Mouse (Mus musculus) liver, embryonic 11.5 days (tissue): ENCODE data around the gene Neurl4. TPM values are rescaled to one million over a fixed set of nuclear protein-coding genes. Genes with fewer than 3 reads are reported as not detected.
"Not testable (repeated sequence)": the region's sequence is repeated elsewhere in the genome, so short reads cannot be mapped to it uniquely, and the experiment has no call there.

Source experiments
- ATAC-seq: fragments of 200-750 bp; cut with Nextera tagmentation; replicated peaks from 2 replicates; pipeline ENCODE4 v1.8.0; 2017; ENCODE audit warnings: moderate number of reproducible peaks, mild to moderate bottlenecking, moderate TSS enrichment, moderate library complexity; ENCODE audit not compliant: low FRiP score
- DNase-seq: peaks from one replicate; pipeline ENCODE4 v3.0.0-alpha.2; 2017; ENCODE audit warnings: low spot score
- H3K27ac ChIP-seq: fragments of 300-500 bp; sonication (generic); 2 replicates; pipeline ENCODE4 v1.5.1; 2014; ENCODE audit warnings: mild to moderate bottlenecking, low read depth, low read length, control low read depth
- H3K27me3 ChIP-seq: fragments of 300-500 bp; sonication (generic); replicated peaks from 2 replicates; pipeline ENCODE4 v1.6.1; 2014; ENCODE audit warnings: low read length, mixed read lengths; ENCODE audit not compliant: control insufficient read depth, insufficient read depth
- H3K36me3 ChIP-seq: fragments of 300-500 bp; sonication (generic); 2 replicates; pipeline ENCODE4 v1.6.1; 2014; ENCODE audit warnings: mild to moderate bottlenecking, low read length, moderate library complexity, mixed read lengths; ENCODE audit not compliant: control insufficient read depth, insufficient read depth
- H3K4me1 ChIP-seq: fragments of 300-500 bp; sonication (generic); replicated peaks from 2 replicates; pipeline ENCODE4 v1.6.1; 2014; ENCODE audit warnings: low read length, mixed read lengths; ENCODE audit not compliant: control insufficient read depth, insufficient read depth
- H3K4me2 ChIP-seq: fragments of 300-500 bp; sonication (generic); 2 replicates; pipeline ENCODE4 v1.6.1; 2014; ENCODE audit warnings: mild to moderate bottlenecking, control low read depth, moderate library complexity
- H3K4me3 ChIP-seq: fragments of 300-500 bp; sonication (generic); 2 replicates; pipeline ENCODE4 v1.5.1; 2014; ENCODE audit warnings: low read depth, low read length, control low read depth
- H3K9ac ChIP-seq: fragments of 300-500 bp; sonication (generic); 2 replicates; pipeline ENCODE4 v1.6.1; 2014; ENCODE audit warnings: low read depth, low read length, control low read depth
- H3K9me3 ChIP-seq: fragments of 300-500 bp; sonication (generic); 2 replicates; pipeline ENCODE4 v1.6.1; 2016; ENCODE audit warnings: low read length, inconsistent platforms, mixed read lengths; ENCODE audit not compliant: control insufficient read depth
- WGBS: fragments of 180-500 bp; shearing (Covaris S2); extraction: QIAGEN DNeasy Blood & Tissue Kit; methylation state at CpG from one replicate; pipeline ENCODE4 v1.1.7; 2014; 5-methylcytosine and 5-hydroxymethylcytosine counted together
- polyA plus RNA-seq: library from polyadenylated mRNA; unstranded; fragments of >200 nt; fragmentation: Nextera tagmentation; extraction: Ambion mirVana; gene quantifications from 2 replicates; pipeline ENCODE4 v1.2.1, GENCODE M21; 2014

Gene Neurl4
- polyA plus RNA-seq, 1 experiment from 2014 or later: 10.5 TPM

DNA sequence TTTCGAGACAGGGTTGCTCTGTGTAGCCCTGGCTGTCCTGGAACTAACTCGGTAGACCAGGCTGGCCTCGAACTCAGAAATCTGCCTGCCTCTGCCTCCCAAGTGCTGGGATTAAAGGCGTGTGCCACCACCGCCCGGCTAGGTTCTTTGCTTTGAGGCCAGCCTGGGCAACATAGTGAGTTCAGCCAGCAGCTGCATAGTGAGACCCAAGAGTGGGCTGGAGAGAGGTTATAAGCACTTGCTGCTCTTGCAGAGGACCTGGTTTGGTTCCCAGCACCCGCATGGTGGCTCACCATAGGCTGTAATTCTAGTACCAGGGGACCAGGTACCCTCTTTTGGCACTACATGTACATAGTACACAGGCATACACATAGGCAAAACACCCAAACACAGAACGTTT, 29.3 kb downstream of the Neurl4 start:
- H3K36me3 ChIP-seq, ATAC-seq, H3K4me1 ChIP-seq, H3K4me2 ChIP-seq, H3K4me3 ChIP-seq, H3K9ac ChIP-seq, H3K27me3 ChIP-seq, H3K27ac ChIP-seq, DNase-seq, H3K9me3 ChIP-seq: not testable (repeated sequence)
- WGBS: 82% methylated on average over 8 of the region's 8 CpGs

DNA sequence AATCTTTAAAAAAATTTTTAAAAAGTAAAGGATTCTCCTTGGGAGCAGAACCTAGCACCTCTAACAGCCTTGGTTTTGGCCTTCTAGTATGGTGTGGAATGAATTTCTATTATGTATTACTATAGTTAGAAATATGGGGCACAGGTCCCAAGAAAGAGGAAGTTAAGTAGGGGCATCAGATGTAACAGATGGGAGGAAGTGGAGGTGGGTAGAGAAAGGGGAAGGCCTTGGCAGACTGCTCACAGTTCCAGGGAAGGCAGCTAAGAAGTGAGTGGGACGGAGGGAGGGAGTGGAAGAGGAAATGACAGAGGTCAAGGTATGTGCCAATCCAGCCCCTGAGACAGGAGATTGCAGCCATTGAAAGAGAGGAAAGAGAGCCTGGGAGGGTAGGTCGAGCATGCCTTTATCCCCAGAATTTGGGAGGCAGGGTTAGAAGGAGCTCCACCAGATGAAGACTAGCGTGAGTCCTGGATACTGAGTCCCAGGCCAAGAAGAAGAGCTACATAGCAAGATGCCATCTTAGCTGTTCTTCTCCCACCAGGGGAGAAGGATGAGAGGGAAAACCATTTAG, 30.2 kb downstream of the Neurl4 start:
- no peak for ATAC-seq
- Histone ChIP-seq H3K4me1 (peaks cover 14% of the 10 kb centered on the region), H3K4me3 (no peak overlapping the region), H3K4me2 (no peak overlapping the region), H3K36me3 (no peaks in the 10 kb centered on the region), H3K9me3 (no peaks in the 10 kb centered on the region), H3K27me3 (peaks cover 16% of the 10 kb centered on the region), H3K9ac (no peak overlapping the region), H3K27ac (no peak overlapping the region)
- WGBS: 48% methylated on average over 3 of the region's 3 CpGs
- no peak for DNase-seq

DNA sequence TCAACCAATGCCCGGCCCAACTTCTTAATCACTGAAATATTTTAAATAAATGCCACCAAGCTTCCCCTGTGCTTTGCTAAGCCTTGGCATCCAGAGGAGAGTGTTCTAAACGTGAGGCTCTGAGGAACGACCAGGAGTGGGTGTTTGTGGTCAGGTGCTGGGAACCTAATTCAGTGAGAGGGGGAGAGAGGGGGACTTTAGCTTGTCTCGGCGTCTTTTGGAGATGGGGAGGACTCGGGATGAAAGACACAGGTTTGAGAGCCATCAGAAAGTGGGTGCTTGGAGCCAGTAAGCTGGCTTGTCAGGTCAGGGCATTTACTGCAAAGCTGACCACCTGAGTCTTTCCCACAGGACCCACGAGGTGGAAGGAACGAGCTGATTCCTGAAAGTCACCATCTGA, 30.9 kb downstream of the Neurl4 start:
- Histone ChIP-seq H3K4me3 (no peak overlapping the region), H3K4me2 (no peak overlapping the region), H3K36me3 (no peaks in the 10 kb centered on the region), H3K27me3 (peaks cover 23% of the 10 kb centered on the region), H3K9me3 (no peaks in the 10 kb centered on the region), H3K27ac (no peak overlapping the region), H3K4me1 (peaks cover 19% of the 10 kb centered on the region), H3K9ac (no peak overlapping the region)
- 57% methylated on average over 8 of the region's 8 CpGs for WGBS
- DNase-seq: no peak
- no peak for ATAC-seq

DNA sequence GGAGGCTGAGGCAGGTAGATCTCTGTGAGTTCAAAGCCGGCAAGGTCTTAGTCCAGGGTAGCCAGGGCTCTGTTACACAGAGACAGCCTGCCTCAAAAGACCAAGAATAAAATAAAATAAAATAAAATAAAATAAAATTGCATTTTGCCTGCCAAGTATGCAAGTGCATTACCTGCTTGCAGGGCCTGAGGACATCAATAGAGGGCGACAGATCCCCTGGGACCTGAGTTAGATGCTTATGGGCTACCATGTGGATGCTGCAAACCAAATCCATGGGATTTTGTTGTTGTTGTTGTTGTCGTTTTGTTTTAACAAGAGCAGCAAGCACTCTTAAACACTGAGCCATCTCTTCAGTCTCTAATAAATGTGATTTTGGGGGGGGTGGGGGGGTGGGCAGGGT, 31.4 kb downstream of the Neurl4 start:
- H3K9me3 ChIP-seq: no peaks in the 10 kb centered on the region
- H3K27me3 ChIP-seq: peaks cover 28% of the 10 kb centered on the region
- no peak overlapping the region for H3K4me2 ChIP-seq
- peaks cover 19% of the 10 kb centered on the region for H3K4me1 ChIP-seq
- no peaks in the 10 kb centered on the region for H3K36me3 ChIP-seq
- WGBS: 36% methylated on average over 3 of the region's 3 CpGs
- ATAC-seq (no peak), DNase-seq (no peak)
- H3K27ac ChIP-seq: no peak overlapping the region
- no peak overlapping the region for H3K9ac ChIP-seq
- H3K4me3 ChIP-seq: no peak overlapping the region

DNA sequence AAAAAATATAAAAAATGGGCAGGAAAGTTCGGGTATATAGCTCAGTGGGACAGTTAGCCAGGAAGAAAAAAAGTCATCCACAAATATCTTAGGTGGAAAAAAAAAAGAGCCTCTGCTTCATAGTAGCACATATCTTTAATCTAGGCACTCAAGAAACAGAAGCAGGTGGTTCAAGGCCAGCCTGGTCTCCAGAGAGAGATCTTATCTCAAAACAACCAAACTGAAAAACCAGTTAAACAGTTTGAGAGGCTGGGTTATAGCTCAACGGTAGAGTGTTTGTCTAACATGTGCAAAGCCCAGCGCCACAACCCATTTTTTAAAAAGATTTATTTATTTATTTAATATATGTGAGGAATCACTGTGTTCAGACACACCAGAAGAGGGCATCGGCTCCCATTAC, 32.2 kb downstream of the Neurl4 start:
- H3K4me1 ChIP-seq: peaks cover 19% of the 10 kb centered on the region
- 60% methylated on average over 4 of the region's 4 CpGs for WGBS
- H3K9ac ChIP-seq: no peak overlapping the region
- no peak overlapping the region for H3K4me3 ChIP-seq
- H3K9me3 ChIP-seq: no peaks in the 10 kb centered on the region
- no peaks in the 10 kb centered on the region for H3K36me3 ChIP-seq
- no peak overlapping the region for H3K4me2 ChIP-seq
- ATAC-seq (no peak), DNase-seq (no peak)
- H3K27ac ChIP-seq: no peak overlapping the region
- peaks cover 36% of the 10 kb centered on the region for H3K27me3 ChIP-seq

DNA sequence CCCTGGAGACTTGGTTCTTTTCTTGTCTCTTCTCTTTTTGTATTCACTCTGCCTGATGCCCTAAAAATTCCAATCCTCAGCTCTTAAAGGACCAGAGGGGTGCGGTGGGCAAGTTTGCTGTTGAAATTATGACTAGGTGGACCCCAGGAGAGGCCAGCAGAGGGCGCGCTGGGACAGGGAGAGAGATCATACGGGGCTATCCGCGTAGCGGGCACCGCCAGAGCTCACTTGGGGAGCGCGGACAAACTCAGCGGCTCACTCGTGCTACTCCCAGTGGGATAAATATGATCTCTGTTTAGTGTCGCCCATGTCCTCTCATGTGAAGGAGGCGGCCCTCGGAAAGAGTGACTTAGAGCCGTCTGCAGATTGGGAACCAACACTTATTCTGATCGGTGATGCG, 33.3 kb downstream of the Neurl4 start:
- Histone ChIP-seq H3K36me3 (no peaks in the 10 kb centered on the region), H3K27ac (no peak overlapping the region), H3K4me1 (peaks cover 19% of the 10 kb centered on the region), H3K9ac (no peak overlapping the region), H3K4me3 (peak overlapping the region; percentile 7; the same call in 1 of the 2 replicates), H3K9me3 (no peaks in the 10 kb centered on the region), H3K27me3 (peaks cover 47% of the 10 kb centered on the region), H3K4me2 (peak overlapping the region; percentile 90)
- ATAC-seq (no peak; the same call in 1 of the 2 replicates), DNase-seq (peak; percentile 94)
- WGBS: 2% methylated on average over 18 of the region's 18 CpGs

DNA sequence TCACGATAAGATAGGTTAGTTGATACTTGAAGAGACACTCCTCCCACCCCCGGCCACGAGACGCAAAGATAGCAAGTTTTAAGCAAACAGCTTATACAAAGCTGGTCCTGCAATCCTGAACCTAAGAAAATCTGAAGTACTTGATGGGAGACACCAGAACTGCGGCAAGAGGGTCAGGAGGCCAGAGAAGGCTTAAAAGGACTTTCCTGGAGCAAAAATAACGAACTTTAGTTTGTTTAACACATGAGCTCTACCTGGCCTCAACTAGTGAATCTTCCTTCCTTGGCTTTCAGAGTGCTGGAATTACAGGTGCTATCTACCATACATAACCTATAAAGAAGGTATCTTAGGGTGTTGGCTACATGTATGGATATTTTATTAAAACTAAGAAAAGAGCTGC, 33.8 kb downstream of the Neurl4 start:
- WGBS: 16% methylated on average over 6 of the region's 6 CpGs
- Histone ChIP-seq H3K4me1 (peaks cover 19% of the 10 kb centered on the region), H3K27me3 (peaks cover 52% of the 10 kb centered on the region), H3K9me3 (no peaks in the 10 kb centered on the region), H3K4me2 (peak overlapping the region; percentile 90), H3K36me3 (no peaks in the 10 kb centered on the region), H3K9ac (no peak overlapping the region), H3K27ac (no peak overlapping the region), H3K4me3 (peak overlapping the region; percentile 43)
- no peak for DNase-seq
- ATAC-seq: no peak

DNA sequence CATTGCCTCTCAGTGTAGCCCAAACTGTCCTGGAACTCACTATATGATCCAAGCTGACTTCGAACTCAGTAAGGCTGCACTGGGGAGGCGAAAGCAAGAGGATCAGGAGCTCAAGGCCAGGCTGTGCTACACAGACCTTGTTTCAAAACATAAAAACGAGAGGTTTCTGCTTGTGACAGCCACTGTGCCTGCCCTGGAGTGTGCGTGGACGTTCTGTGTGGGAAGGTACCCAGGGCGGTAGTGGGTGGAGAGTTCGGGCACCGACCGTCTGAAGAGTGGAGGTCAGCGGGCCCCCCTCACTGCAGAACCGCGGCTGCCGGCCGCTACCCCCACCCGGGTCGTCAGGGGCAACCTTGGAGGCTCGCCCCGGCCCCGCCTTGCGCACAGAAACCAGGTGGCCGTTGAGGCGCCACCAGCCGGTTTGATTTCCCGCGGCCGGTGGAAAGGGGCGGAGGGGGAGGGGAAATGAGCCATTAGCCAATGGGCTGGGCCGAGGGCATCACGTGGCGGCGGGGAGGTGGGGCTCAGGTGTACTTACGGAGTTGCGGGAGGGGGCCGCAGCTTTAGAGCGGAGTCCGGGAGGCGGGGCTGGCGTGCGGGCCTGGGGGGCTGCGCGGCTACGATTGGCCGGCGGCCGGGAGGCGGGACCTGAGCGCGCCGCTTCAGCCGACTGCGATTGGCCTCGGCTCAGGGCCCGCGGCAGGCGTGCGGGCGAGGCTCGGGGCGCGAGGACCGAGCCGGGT, 34.4 kb downstream of the Neurl4 start, which contains the start of gene Ybx2:
Gene Ybx2, plus strand, starts transcription at position 660 of the 743 bp plus-strand sequence.
- peaks cover 58% of the 10 kb centered on the region for H3K27me3 ChIP-seq
- DNase-seq (peak; percentile 88), ATAC-seq (peak; percentile 80)
- 1% methylated on average over 53 of the region's 62 CpGs for WGBS
- no peaks in the 10 kb centered on the region for H3K36me3 ChIP-seq
- H3K4me1 ChIP-seq: peaks cover 19% of the 10 kb centered on the region
- peak within 1 kb of the TSS; percentile 90 for H3K4me2 ChIP-seq
- no peaks in the 10 kb centered on the region for H3K9me3 ChIP-seq
- no peak within 1 kb of the TSS for H3K27ac ChIP-seq
- peak within 1 kb of the TSS; percentile 43 for H3K4me3 ChIP-seq
- H3K9ac ChIP-seq: peak within 1 kb of the TSS; percentile 34

DNA sequence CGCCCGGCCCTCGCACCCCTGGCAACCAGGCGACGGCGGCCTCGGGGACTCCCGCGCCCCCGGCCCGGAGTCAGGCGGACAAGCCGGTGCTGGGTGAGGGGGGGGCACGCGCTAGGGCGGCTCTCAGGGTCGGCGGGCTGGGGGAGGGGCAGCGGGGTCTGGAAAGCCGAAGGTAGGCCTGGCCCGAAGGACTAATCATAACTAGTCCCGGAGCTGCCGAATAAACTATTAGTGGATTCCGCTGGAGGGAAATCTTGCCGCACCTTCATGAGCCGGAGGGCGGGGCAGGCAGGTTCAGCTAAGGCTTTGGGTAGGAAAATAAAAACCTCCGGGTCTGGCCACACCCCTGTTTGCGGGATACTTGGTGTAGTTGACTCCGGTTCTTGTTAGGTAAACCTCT, 35.3 kb downstream of the Neurl4 start:
- H3K27ac ChIP-seq: no peak overlapping the region
- no peaks in the 10 kb centered on the region for H3K9me3 ChIP-seq
- WGBS: 4% methylated on average over 30 of the region's 30 CpGs
- H3K27me3 ChIP-seq: peaks cover 63% of the 10 kb centered on the region
- H3K4me1 ChIP-seq: peaks cover 19% of the 10 kb centered on the region
- no peaks in the 10 kb centered on the region for H3K36me3 ChIP-seq
- ATAC-seq (no peak), DNase-seq (no peak)
- H3K4me2 ChIP-seq: peak overlapping the region; percentile 90
- H3K9ac ChIP-seq: peak overlapping the region; percentile 4
- peak overlapping the region; percentile 43 for H3K4me3 ChIP-seq
